Mouse (Mus musculus) kidney, embryonic 14.5 days (tissue): ENCODE data around the gene Slc38a7. TPM values are rescaled to one million over a fixed set of nuclear protein-coding genes. Genes with fewer than 3 reads are reported as not detected.

ENCODE experiments used
- ATAC-seq: fragments of 200-750 bp; cut with Nextera tagmentation; 2 replicates; pipeline ENCODE4 v1.8.0; 2017; ENCODE audit warnings: moderate number of reproducible peaks, mild to moderate bottlenecking, moderate TSS enrichment, moderate library complexity; ENCODE audit not compliant: low FRiP score, low TSS enrichment
- H3K27ac ChIP-seq: fragments of 300-500 bp; sonication (generic); 2 replicates; pipeline ENCODE4 v1.5.1; 2014; ENCODE audit warnings: low read depth, mild to moderate bottlenecking, low read length, moderate library complexity, mixed read lengths
- H3K27me3 ChIP-seq: fragments of 300-500 bp; sonication (generic); 2 replicates; pipeline ENCODE4 v1.6.1; 2014; ENCODE audit warnings: mild to moderate bottlenecking, low read length; ENCODE audit not compliant: control insufficient read depth, insufficient read depth
- H3K36me3 ChIP-seq: fragments of 300-500 bp; sonication (generic); 2 replicates; pipeline ENCODE4 v1.6.1; 2014; ENCODE audit warnings: low read length, mixed read lengths; ENCODE audit not compliant: control insufficient read depth, insufficient read depth
- H3K4me1 ChIP-seq: fragments of 300-500 bp; sonication (generic); 2 replicates; pipeline ENCODE4 v1.6.1; 2014; ENCODE audit warnings: low read length, mixed read lengths; ENCODE audit not compliant: control insufficient read depth, insufficient read depth
- H3K4me2 ChIP-seq: fragments of 300-500 bp; sonication (generic); replicated peaks from 2 replicates; pipeline ENCODE4 v1.6.1; 2014; ENCODE audit warnings: low read depth, mild to moderate bottlenecking, low read length
- H3K4me3 ChIP-seq: fragments of 300-500 bp; sonication (generic); 2 replicates; pipeline ENCODE4 v1.5.1; 2014; ENCODE audit warnings: mild to moderate bottlenecking, low read length
- H3K9ac ChIP-seq: fragments of 300-500 bp; sonication (generic); 2 replicates; pipeline ENCODE4 v1.6.1; 2014; ENCODE audit warnings: low read depth, mild to moderate bottlenecking, low read length, moderate library complexity
- H3K9me3 ChIP-seq: fragments of 300-500 bp; sonication (generic); 2 replicates; pipeline ENCODE4 v1.6.1; 2016; ENCODE audit warnings: low read length; ENCODE audit not compliant: control insufficient read depth
- WGBS: fragments of 180-500 bp; shearing (Covaris S2); extraction: QIAGEN DNeasy Blood & Tissue Kit; methylation state at CpG from one replicate; pipeline ENCODE4 v1.1.7; 2014; 5-methylcytosine and 5-hydroxymethylcytosine counted together
- polyA plus RNA-seq: library from polyadenylated mRNA; unstranded; fragments of >200 nt; fragmentation: Nextera tagmentation; extraction: Ambion mirVana; gene quantifications from 2 replicates; pipeline ENCODE4 v1.2.1, GENCODE M21; 2014

Gene Slc38a7
- polyA plus RNA-seq, 1 experiment from 2014 or later: 14.6 TPM

DNA sequence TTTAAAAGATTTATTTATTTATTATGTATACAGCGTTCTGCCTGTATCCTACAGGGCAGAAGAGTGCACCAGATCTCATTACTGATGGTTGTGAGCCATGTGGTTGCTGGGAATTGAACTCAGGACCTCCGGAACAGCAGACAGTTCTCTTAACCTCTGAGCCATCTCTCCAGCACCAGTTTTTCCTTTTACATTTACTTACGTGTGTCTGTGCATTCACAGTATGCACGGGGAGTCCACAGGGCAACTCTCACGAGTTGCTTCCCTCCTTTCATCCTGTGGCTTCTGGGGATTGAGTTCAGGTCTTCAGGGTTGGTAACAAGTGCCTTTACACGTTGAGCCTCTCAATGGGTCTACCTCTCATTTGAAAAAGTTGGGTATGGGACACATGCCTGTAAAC lies 835 bp upstream of the Slc38a7 start:
- Histone ChIP-seq H3K4me1 (peaks cover 8% of the 10 kb centered on the region), H3K27me3 (no peaks in the 10 kb centered on the region), H3K9ac (no peak overlapping the region), H3K36me3 (no peaks in the 10 kb centered on the region), H3K27ac (no peak overlapping the region), H3K9me3 (no peaks in the 10 kb centered on the region), H3K4me3 (no peak overlapping the region), H3K4me2 (no peak overlapping the region)
- ATAC-seq: no peak
- 86% methylated on average over 6 of the region's 6 CpGs for WGBS

DNA sequence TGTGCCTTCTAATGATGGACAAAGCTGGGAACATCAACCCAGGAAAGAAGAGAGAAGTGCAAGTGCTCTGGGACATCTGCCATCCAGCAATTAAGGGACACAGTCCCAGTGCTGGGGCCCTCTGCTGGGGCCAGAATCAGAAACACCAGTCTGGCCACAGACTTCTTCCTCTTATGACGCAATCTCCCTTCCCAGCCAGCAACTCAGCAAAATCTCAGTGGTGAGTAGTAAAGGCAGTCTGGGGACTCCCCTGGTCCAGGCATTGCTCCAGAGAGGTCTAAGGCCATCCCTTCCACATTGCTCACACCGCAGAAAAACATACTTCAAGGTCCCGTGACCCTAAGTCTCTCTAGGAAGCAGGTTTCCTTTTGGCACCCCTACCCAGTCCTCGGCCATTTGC lies 1.0 kb downstream of the Slc38a7 start:
- Histone ChIP-seq H3K4me2 (peak overlapping the region; percentile 70), H3K9me3 (no peaks in the 10 kb centered on the region), H3K4me3 (peak overlapping the region; percentile 73), H3K27me3 (no peaks in the 10 kb centered on the region), H3K4me1 (peaks cover 8% of the 10 kb centered on the region), H3K27ac (no peak overlapping the region), H3K36me3 (no peaks in the 10 kb centered on the region), H3K9ac (peak overlapping the region; percentile 65; the same call in 1 of the 2 replicates)
- ATAC-seq: no peak
- WGBS: 60% methylated on average over 4 of the region's 4 CpGs

DNA sequence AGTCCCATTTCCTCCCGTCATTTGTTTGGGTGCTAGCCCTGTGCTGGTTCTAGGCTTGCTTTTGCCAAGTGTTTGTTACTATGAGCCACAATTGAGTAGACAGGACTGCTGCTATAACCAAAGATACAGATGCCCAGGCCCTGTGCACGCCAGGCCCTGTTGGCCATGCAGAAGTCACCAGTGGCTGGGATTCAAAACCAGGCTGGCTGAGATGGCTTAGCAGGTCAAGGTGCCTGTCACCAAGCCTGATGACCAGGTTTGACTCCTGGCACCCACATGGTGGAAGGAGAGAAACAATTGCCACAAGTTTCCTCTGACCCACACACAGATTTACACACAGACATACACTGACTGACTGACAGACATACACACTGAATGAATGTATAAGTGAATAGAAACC lies 3.0 kb downstream of the Slc38a7 start:
- no peak for ATAC-seq
- Histone ChIP-seq H3K36me3 (peaks cover 8% of the 10 kb centered on the region; the same call in 1 of the 2 replicates), H3K4me2 (no peak overlapping the region), H3K9me3 (no peaks in the 10 kb centered on the region), H3K27me3 (no peaks in the 10 kb centered on the region), H3K27ac (no peak overlapping the region), H3K4me3 (no peak overlapping the region), H3K4me1 (peaks cover 8% of the 10 kb centered on the region), H3K9ac (no peak overlapping the region)
- 87% methylated on average over 2 of the region's 2 CpGs for WGBS

DNA sequence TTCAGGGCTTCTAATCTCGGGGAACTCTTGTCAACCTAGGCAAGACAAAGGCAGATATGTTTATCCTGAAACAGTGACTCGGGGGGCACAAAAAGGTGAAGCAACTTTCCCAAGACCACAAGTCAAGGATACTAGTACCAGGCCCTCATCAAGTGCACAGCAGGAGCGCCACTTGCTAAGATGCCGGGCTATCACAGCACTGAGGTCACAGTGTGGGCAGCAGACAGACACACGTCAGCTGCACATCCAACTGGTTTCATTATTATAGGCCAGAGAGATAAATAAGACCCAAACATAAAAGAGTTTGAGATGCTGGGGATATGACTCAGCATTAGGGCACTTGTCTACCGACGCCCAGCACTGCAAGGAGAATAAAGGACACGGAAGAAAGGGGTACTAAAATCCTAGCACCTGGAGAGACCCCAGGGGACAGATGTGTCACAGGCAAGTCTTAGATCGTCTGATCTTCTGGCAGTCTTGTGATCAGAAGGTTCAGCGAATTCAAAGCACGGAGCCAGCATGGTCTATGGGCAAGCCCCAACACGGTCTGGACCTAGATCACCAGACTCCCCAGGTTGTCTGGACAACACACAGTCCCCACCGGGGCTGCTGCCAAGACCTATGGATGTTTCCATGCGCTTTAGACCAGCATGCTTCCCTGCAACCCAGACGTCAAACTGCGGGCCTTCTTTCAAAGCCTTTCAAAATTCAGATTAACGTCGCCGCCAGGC lies 4.4 kb downstream of the Slc38a7 start:
- Histone ChIP-seq H3K4me3 (no peak overlapping the region), H3K4me1 (peaks cover 8% of the 10 kb centered on the region), H3K27ac (no peak overlapping the region), H3K27me3 (no peaks in the 10 kb centered on the region), H3K36me3 (peaks cover 13% of the 10 kb centered on the region), H3K9me3 (no peaks in the 10 kb centered on the region), H3K4me2 (no peak overlapping the region), H3K9ac (no peak overlapping the region)
- ATAC-seq: no peak
- WGBS: 95% methylated on average over 19 of the region's 19 CpGs

DNA sequence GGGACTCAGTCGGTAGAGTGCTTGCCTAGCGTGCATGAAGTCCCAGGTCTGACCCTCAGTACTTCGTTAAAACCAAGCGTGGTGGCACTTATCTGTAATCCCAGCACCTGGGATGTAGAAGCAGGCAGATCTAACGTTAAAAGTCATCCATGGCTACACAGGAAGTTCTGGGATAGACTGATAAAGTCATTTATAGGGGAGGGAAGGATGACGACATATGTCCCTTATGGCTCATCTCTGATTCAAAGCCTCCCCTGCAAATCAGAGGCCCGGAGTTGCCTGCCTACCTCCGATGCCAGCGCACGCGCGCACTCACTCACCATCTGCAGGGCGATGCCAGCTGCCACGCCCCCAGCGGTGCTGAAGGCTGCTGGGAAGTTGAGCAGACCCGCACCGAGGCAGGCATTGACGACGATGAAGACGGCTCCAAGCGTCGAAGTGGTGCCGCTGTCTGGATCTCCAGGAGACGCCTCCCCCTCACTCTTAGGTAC lies 5.2 kb downstream of the Slc38a7 start:
- Histone ChIP-seq H3K27ac (no peak overlapping the region), H3K9ac (no peak overlapping the region), H3K4me1 (peaks cover 8% of the 10 kb centered on the region), H3K36me3 (peaks cover 17% of the 10 kb centered on the region), H3K27me3 (no peaks in the 10 kb centered on the region), H3K4me2 (no peak overlapping the region), H3K9me3 (no peaks in the 10 kb centered on the region), H3K4me3 (no peak overlapping the region)
- 79% methylated on average over 24 of the region's 24 CpGs for WGBS
- ATAC-seq: no peak

DNA sequence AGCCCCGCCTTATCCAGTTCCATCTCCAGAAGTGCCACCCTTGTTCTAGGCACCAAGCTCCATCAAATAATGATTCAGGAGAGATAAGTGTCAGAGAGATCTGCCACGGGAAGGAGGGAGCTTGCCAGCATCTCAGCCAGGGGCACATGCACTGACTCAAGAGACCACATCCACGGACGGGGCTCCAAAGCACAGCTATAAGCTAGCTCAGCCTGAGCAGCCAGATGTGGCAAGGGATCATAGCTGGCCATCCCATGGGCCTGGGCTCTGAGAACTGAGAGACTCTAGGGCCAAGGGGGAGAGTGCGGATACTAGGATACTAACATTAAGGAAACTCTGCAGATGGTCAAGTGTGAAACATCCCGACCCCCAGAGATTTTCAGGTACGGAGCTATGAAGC lies 8.3 kb downstream of the Slc38a7 start:
- Histone ChIP-seq H3K4me3 (no peak overlapping the region), H3K9ac (no peak overlapping the region), H3K4me1 (no peaks in the 10 kb centered on the region), H3K27me3 (no peaks in the 10 kb centered on the region), H3K27ac (no peak overlapping the region), H3K4me2 (no peak overlapping the region), H3K9me3 (no peaks in the 10 kb centered on the region), H3K36me3 (peaks cover 24% of the 10 kb centered on the region)
- WGBS: 87% methylated on average over 7 of the region's 7 CpGs
- ATAC-seq: no peak

DNA sequence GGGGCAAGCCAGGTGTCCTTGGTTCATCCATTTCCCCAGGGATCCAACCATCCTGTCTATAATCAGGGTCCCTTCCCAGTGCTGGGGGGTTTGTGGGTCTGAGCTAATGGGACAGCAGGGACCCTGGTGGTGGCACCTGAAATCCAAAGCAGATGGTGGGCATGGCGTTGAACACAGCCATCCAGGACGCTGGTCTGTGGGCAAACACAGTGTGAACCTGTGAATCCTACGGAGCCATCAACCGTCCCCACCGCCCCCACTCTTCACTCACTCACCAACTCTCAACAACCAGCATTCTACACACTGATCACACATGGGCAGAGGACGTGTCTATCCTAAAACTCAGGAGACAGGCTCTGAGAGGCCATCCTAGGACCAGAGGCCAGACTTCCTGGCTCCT lies 9.4 kb downstream of the Slc38a7 start:
- H3K4me1 ChIP-seq: no peaks in the 10 kb centered on the region
- no peak overlapping the region for H3K27ac ChIP-seq
- no peak for ATAC-seq
- no peak overlapping the region for H3K4me2 ChIP-seq
- peaks cover 24% of the 10 kb centered on the region for H3K36me3 ChIP-seq
- H3K4me3 ChIP-seq: no peak overlapping the region
- H3K9ac ChIP-seq: no peak overlapping the region
- no peaks in the 10 kb centered on the region for H3K9me3 ChIP-seq
- H3K27me3 ChIP-seq: no peaks in the 10 kb centered on the region
- 92% methylated on average over 6 of the region's 6 CpGs for WGBS

DNA sequence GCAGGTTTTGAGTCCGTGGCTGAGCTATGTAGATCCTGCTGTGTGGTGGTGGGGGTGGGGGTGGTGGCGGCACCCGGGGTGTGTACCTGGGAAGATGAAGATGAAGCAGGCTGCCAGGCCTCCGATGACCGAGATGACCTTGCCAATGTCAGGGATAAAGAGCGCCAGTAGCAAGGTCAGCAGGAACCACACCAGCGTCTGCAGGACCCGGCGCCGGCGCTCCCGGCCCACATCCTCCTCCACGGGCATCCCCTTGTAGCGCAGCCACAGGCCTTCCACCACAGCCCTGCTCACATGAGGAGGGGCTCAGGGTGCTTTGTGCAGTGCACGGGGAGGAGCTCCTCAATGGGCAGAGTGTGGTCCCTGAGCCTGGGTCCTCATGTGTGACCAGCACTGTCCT lies 11.9 kb downstream of the Slc38a7 start:
- WGBS: 94% methylated on average over 15 of the region's 15 CpGs
- Histone ChIP-seq H3K9ac (no peak overlapping the region), H3K27ac (no peak overlapping the region), H3K4me1 (no peaks in the 10 kb centered on the region), H3K9me3 (no peaks in the 10 kb centered on the region), H3K27me3 (no peaks in the 10 kb centered on the region), H3K36me3 (peaks cover 30% of the 10 kb centered on the region), H3K4me3 (no peak overlapping the region), H3K4me2 (no peak overlapping the region)
- ATAC-seq: 0 out of 2 replicates have a peak, but pooled peaks have one; percentile 26

DNA sequence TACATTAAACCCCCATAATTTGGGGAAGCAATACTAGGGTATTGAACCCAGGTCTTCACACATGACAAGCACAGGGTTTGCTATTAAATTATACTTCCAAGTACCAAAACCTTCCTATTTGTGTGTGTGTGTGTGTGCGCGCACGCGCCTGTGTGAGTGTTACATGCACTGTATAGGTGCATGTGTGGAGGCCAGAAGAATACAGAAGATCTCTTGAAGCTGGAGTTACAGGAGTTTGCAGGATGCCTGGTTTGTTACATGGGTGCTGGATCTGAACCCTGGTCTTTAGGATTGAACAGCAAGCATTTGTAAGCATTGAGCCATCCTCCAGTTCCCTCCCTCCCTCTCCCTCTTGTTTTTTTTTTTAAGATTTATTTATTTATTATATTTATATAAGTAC lies 14.1 kb downstream of the Slc38a7 start:
- no peak overlapping the region for H3K9ac ChIP-seq
- H3K36me3 ChIP-seq: peaks cover 18% of the 10 kb centered on the region
- no peaks in the 10 kb centered on the region for H3K9me3 ChIP-seq
- H3K4me1 ChIP-seq: no peaks in the 10 kb centered on the region
- 100% methylated on average over 4 of the region's 4 CpGs for WGBS
- H3K4me3 ChIP-seq: no peak overlapping the region
- no peak for ATAC-seq
- H3K27ac ChIP-seq: no peak overlapping the region
- no peak overlapping the region for H3K4me2 ChIP-seq
- no peaks in the 10 kb centered on the region for H3K27me3 ChIP-seq
